In the genomic region with DNA sequence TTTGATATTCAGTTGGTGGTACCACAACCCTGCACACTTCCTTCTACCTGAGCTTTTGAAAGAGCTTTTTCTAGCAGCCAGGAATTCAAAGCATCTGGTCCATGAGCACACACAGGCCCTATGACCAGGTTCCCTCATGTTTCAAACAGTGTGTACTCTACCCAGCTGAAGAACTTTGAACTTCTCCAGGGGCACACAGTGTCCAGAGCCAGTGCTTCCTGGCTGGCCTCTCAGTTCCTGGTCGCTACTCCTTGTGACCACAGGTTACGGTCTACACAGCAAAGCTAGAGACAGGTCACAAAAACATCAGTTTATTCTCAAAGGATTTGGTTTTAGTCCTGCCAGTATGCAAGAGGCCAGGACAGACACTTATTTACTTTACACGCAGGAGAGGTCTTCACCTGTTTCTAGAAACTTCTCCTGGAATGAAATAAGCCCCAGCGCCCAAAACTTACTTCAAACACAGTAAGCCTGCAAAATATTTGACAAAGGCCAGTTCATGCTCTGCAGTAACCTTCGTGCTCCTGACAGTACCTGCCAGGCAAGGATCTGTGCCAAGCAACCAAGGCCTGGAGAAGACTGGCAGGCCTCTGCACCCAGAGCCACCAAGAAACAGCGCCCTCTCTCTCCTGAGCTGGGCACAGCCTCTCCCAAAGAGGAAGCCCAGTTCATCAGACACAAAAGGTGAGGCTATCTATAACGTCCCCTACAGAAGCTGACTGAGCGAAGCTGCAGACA, we compare ENCODE assay signal across 13 mouse cellular contexts.
DNase-seq lines count a peak whose midpoint lies in the region; ATAC-seq and TF ChIP-seq lines count a peak whose summit lies in the region.
"Had no signal": no experiment of that assay in that cellular context is flagged by ENCODE, and none has a peak within 500 bp of the region (broad histone marks: within the 10 kb centered on the region; RNA-seq: fewer than 3 reads in every experiment).

No protein-coding gene starts in this region.

- no peak for TF ChIP-seq POLR2A in liver, adult 2 months (IDR thresholded peaks at IDR 0.05; ENCODE audit: extremely low read depth, insufficient read depth, low read length)

- peak overlapping the region; percentile 58 for H3K27ac ChIP-seq in liver, adult 2 months (replicated peaks; ENCODE audit: insufficient read depth, low read depth, low read length)
- no peak overlapping the region for H3K27ac ChIP-seq in liver, embryonic 11.5 days (ENCODE audit: low read depth, low read length)
- no peak overlapping the region for H3K27ac ChIP-seq in lung, postnatal 0 days (ENCODE audit: low read length)
- H3K27ac ChIP-seq: embryonic facial prominence, embryonic 15.5 days; midbrain, embryonic 15.5 days; neural tube, embryonic 13.5 days had no signal

- no peak overlapping the region for H3K4me2 ChIP-seq in liver, embryonic 11.5 days
- H3K4me2 ChIP-seq in lung, postnatal 0 days (replicated peaks; ENCODE audit: low read depth, low read length), result no peak overlapping the region
- H3K4me2 ChIP-seq: embryonic facial prominence, embryonic 15.5 days; midbrain, embryonic 15.5 days; neural tube, embryonic 13.5 days had no signal

- no peak for ATAC-seq in liver, embryonic 11.5 days (replicated peaks; ENCODE audit: low FRiP score)
- ATAC-seq in lung, postnatal 0 days, result no peak
- no peak for ATAC-seq in CD4-positive, CD25-positive, alpha-beta regulatory T cell, adult 4 months
- ATAC-seq: forebrain, embryonic 16.5 days; midbrain, embryonic 15.5 days had no signal

- H3K9ac ChIP-seq in liver, adult 2 months (ENCODE audit: low read depth, low read length), result peak overlapping the region; percentile 13; the same call in 1 of the 2 replicates
- no peak overlapping the region for H3K9ac ChIP-seq in liver, embryonic 11.5 days (ENCODE audit: low read depth, low read length)
- no peak overlapping the region for H3K9ac ChIP-seq in lung, postnatal 0 days (replicated peaks; ENCODE audit: low read depth)
- H3K9ac ChIP-seq: embryonic facial prominence, embryonic 15.5 days; midbrain, embryonic 15.5 days; neural tube, embryonic 13.5 days had no signal

- TF ChIP-seq CTCF in liver, adult 2 months (IDR thresholded peaks at IDR 0.05; ENCODE audit: low read depth, low read length), result peak; percentile 89
- peak; percentile 35; the same call in 1 of the 2 replicates for TF ChIP-seq CTCF in lung, postnatal 0 days (IDR thresholded peaks at IDR 0.05)

- H3K79me2 ChIP-seq in liver, adult 2 months (ENCODE audit: control insufficient read depth, insufficient read depth, low read length), result no peaks in the 10 kb centered on the region

- H3K9me3 ChIP-seq in liver, embryonic 11.5 days (ENCODE audit: control insufficient read depth, low read length), result no peaks in the 10 kb centered on the region
- no peaks in the 10 kb centered on the region for H3K9me3 ChIP-seq in lung, postnatal 0 days (ENCODE audit: low read length)
- H3K9me3 ChIP-seq: midbrain, embryonic 15.5 days had no signal

- TF ChIP-seq EP300 in lung, postnatal 0 days (IDR thresholded peaks at IDR 0.05), result no peak; the same call in 1 of the 2 replicates

- 21% methylated on average over 8 of the region's 8 CpGs for WGBS in liver, adult 2 months
- WGBS in liver, embryonic 11.5 days, result 82% methylated on average over 8 of the region's 8 CpGs
- 77% methylated on average over 8 of the region's 8 CpGs for WGBS in lung, postnatal 0 days

- peaks cover 23% of the 10 kb centered on the region for H3K4me1 ChIP-seq in liver, adult 2 months (ENCODE audit: control insufficient read depth, insufficient read depth, low read length)
- no peaks in the 10 kb centered on the region for H3K4me1 ChIP-seq in liver, embryonic 11.5 days (replicated peaks; ENCODE audit: control insufficient read depth, insufficient read depth, low read length)
- H3K4me1 ChIP-seq in lung, postnatal 0 days (ENCODE audit: insufficient read depth, low read depth, low read length), result 0 out of 2 replicates have a peak, but pooled peaks cover 2% of the 10 kb centered on the region
- H3K4me1 ChIP-seq: midbrain, embryonic 15.5 days had no signal

- H3K36me3 ChIP-seq in liver, adult 2 months (ENCODE audit: control insufficient read depth, insufficient read depth, low read length), result no peaks in the 10 kb centered on the region
- H3K36me3 ChIP-seq in liver, embryonic 11.5 days (ENCODE audit: control insufficient read depth, insufficient read depth, low read length), result no peaks in the 10 kb centered on the region
- no peaks in the 10 kb centered on the region for H3K36me3 ChIP-seq in lung, postnatal 0 days (ENCODE audit: insufficient read depth, low read length)
- H3K36me3 ChIP-seq: embryonic facial prominence, embryonic 15.5 days; midbrain, embryonic 15.5 days; neural tube, embryonic 13.5 days had no signal

- DNase-seq in liver, adult 2 months (ENCODE audit: extremely low read depth, low read depth, low spot score), result peak; percentile 99
- no peak for DNase-seq in liver, embryonic 11.5 days (ENCODE audit: low spot score)
- DNase-seq in adrenal gland, postnatal 10 days, result peak; percentile 79
- peak; percentile 91 for DNase-seq in kidney, adult 9 months
- no peak for DNase-seq in lung, postnatal 0 days (ENCODE audit: low spot score)
- no peak for DNase-seq in thymus, postnatal 25 days
- no peak for DNase-seq in embryo, embryonic 11 days
- DNase-seq: cerebellum, adult 9-11 months had no signal

- H3K4me3 ChIP-seq in liver, adult 2 months (ENCODE audit: insufficient read depth, low read depth, low read length), result no peak overlapping the region
- no peak overlapping the region for H3K4me3 ChIP-seq in liver, embryonic 11.5 days (ENCODE audit: low read depth, low read length)
- H3K4me3 ChIP-seq in lung, postnatal 0 days (ENCODE audit: low read depth, low read length), result no peak overlapping the region
- H3K4me3 ChIP-seq: embryonic facial prominence, embryonic 15.5 days; midbrain, embryonic 15.5 days; neural tube, embryonic 13.5 days had no signal

- H3K27me3 ChIP-seq in liver, adult 2 months (ENCODE audit: control insufficient read depth, insufficient read depth, low read length), result no peaks in the 10 kb centered on the region
- H3K27me3 ChIP-seq in liver, embryonic 11.5 days (replicated peaks; ENCODE audit: control insufficient read depth, insufficient read depth, low read length), result no peaks in the 10 kb centered on the region
- H3K27me3 ChIP-seq in lung, postnatal 0 days (replicated peaks; ENCODE audit: insufficient read depth, low read length), result no peaks in the 10 kb centered on the region
- H3K27me3 ChIP-seq: embryonic facial prominence, embryonic 15.5 days; midbrain, embryonic 15.5 days; neural tube, embryonic 13.5 days had no signal

Comparison
In these comparisons a context has a peak if more than half of its experiments do, and no peak if none do; other contexts are left out.
1. DNase-seq: peak in liver, adult 2 months (single experiment), adrenal gland, postnatal 10 days (single experiment) and kidney, adult 9 months (single experiment); none in liver, embryonic 11.5 days (single experiment), lung, postnatal 0 days (single experiment), thymus, postnatal 25 days (single experiment) and embryo, embryonic 11 days (single experiment).